Mouse (Mus musculus) neural tube, embryonic 11.5 days (tissue): ENCODE data around the gene Cotl1. TPM values are rescaled to one million over a fixed set of nuclear protein-coding genes. Genes with fewer than 3 reads are reported as not detected.
A peak's percentile ranks its signal among the peaks of the same experiment; 100 is the strongest.

Source experiments
- ATAC-seq: fragments of 200-750 bp; cut with Nextera tagmentation; 2 replicates; pipeline ENCODE4 v1.8.0; 2017; ENCODE audit warnings: moderate number of reproducible peaks, mild to moderate bottlenecking, moderate TSS enrichment, moderate library complexity; ENCODE audit not compliant: insufficient read depth, low FRiP score, low TSS enrichment
- DNase-seq: peaks from one replicate; pipeline ENCODE4 v3.0.0-alpha.2; 2015; ENCODE audit warnings: low spot score
- H3K27ac ChIP-seq: fragments of 300-500 bp; sonication (generic); 2 replicates; pipeline ENCODE4 v1.5.1; 2014; ENCODE audit warnings: low read depth, mild to moderate bottlenecking, low read length
- H3K27me3 ChIP-seq: fragments of 300-500 bp; sonication (generic); 2 replicates; pipeline ENCODE4 v1.6.1; 2014; ENCODE audit warnings: mild to moderate bottlenecking, low read length, mixed read lengths; ENCODE audit not compliant: control insufficient read depth, insufficient read depth
- H3K36me3 ChIP-seq: fragments of 300-500 bp; sonication (generic); 2 replicates; pipeline ENCODE4 v1.6.1; 2014; ENCODE audit warnings: mild to moderate bottlenecking, low read length, moderate library complexity, mixed read lengths; ENCODE audit not compliant: control insufficient read depth, insufficient read depth
- H3K4me1 ChIP-seq: fragments of 300-500 bp; sonication (generic); 2 replicates; pipeline ENCODE4 v1.6.1; 2014; ENCODE audit warnings: low read length, mixed read lengths; ENCODE audit not compliant: control insufficient read depth, insufficient read depth
- H3K4me2 ChIP-seq: fragments of 300-500 bp; sonication (generic); 2 replicates; pipeline ENCODE4 v1.6.1; 2014; ENCODE audit warnings: low read depth, mild to moderate bottlenecking, moderate library complexity
- H3K4me3 ChIP-seq: fragments of 300-500 bp; sonication (generic); 2 replicates; pipeline ENCODE4 v1.5.1; 2014; ENCODE audit warnings: low read depth, low read length
- H3K9ac ChIP-seq: fragments of 300-500 bp; sonication (generic); 2 replicates; pipeline ENCODE4 v1.6.1; 2014; ENCODE audit warnings: mild to moderate bottlenecking, low read length
- H3K9me3 ChIP-seq: fragments of 300-500 bp; sonication (generic); 2 replicates; pipeline ENCODE4 v1.6.1; 2016; ENCODE audit warnings: low read length; ENCODE audit not compliant: control insufficient read depth
- WGBS: fragments of 180-500 bp; shearing (Covaris S2); extraction: QIAGEN DNeasy Blood & Tissue Kit; methylation state at CpG from one replicate; pipeline ENCODE4 v1.1.7; 2014; 5-methylcytosine and 5-hydroxymethylcytosine counted together
- polyA plus RNA-seq: library from polyadenylated mRNA; unstranded; fragments of >200 nt; fragmentation: Nextera tagmentation; extraction: Ambion mirVana; gene quantifications from 2 replicates; pipeline ENCODE4 v1.2.1, GENCODE M21; 2014

Cotl1 gene
- polyA plus RNA-seq, result 574 and 631 TPM in 2 replicates

DNA sequence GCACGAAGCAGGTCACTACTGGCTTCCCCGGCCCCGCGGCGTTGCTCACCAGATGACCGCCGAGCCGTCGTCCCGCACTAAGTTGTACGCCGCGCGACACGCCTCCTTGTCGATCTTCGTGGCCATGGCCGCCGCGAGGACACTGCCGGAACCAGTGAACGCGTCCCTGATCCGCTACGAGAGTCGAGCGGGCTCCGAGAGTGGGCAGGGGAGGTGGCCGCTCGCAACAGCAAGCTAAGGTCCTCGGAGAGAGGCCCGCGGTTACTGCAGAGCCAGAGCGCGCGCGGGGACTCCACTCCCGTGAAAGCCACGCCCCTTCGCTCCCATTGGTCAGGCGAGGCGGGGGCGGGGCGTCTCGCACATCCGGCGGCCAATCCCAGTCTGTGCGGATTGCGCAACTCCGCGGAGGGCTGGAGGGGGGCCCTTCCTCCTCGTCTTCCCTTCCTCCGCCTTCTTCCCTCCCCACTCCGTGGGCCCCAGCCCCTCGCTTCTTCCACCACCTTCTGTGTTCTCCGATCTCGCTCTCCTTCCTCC, at the start of gene Cotl1:
Gene Cotl1 (minus strand): TSS at position 270 of the 534 bp plus-strand sequence.
- H3K9ac ChIP-seq, result peak within 1 kb of the TSS; percentile 79
- peaks cover 33% of the 10 kb centered on the region for H3K4me1 ChIP-seq
- H3K4me3 ChIP-seq, result peak within 1 kb of the TSS; percentile 64
- H3K36me3 ChIP-seq, result no peaks in the 10 kb centered on the region
- H3K4me2 ChIP-seq, result peak within 1 kb of the TSS; percentile 73
- peak within 1 kb of the TSS; percentile 76 for H3K27ac ChIP-seq
- no peaks in the 10 kb centered on the region for H3K27me3 ChIP-seq
- peak; percentile 97 for DNase-seq
- ATAC-seq, result peak; percentile 89
- no peaks in the 10 kb centered on the region for H3K9me3 ChIP-seq
- WGBS, result under 1% methylated on average over 56 of the region's 57 CpGs

DNA sequence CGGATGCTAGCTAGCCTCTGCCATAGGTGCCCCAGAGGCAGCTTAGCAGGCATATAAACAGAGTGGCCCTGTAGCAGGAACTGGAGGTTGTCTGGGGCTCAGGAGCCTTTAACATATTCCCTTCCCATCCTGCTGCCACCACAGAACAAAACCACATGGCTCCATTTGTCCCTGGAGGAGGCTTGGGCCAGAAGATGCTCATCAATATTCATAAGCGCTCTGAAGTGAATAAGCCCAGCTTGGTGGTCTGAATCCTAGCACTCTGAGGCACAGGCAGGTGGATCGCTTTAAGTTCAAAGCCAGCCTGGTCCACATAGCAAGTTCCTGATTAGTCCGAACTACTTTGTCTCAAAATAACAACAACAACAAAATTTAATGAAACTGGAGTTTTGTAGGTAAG, 47.7 kb upstream of the Cotl1 start:
- 0 out of 2 replicates have a peak, but pooled peaks cover 2% of the 10 kb centered on the region for H3K4me1 ChIP-seq
- H3K36me3 ChIP-seq, result no peaks in the 10 kb centered on the region
- H3K27ac ChIP-seq, result no peak overlapping the region
- no peaks in the 10 kb centered on the region for H3K9me3 ChIP-seq
- H3K4me3 ChIP-seq, result no peak overlapping the region
- no peak overlapping the region for H3K4me2 ChIP-seq
- 64% methylated on average over 4 of the region's 4 CpGs for WGBS
- ATAC-seq (peak; percentile 45; the same call in 1 of the 2 replicates), DNase-seq (no peak)
- no peaks in the 10 kb centered on the region for H3K27me3 ChIP-seq
- no peak overlapping the region for H3K9ac ChIP-seq

DNA sequence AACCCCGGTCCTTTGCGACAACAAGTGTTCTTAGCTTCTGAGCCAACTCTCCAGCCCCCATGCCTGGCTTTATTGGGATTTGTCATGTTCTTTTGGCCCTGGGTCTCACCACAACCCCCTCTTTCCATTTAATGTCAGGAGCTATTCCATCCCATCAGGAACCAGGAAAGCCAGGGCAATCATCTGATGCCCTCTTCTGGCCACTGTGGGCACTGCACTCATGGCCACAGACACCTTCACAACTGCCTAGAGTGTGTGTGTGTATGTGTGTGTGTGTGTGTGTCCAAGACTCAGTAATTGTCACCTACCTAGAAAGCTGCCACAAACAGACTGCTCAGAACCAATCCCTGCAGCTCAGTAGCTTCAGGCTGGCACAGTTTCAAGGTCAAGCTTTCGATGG, 46.8 kb upstream of the Cotl1 start:
- H3K4me1 ChIP-seq, result 0 out of 2 replicates have a peak, but pooled peaks cover 2% of the 10 kb centered on the region
- H3K36me3 ChIP-seq, result no peaks in the 10 kb centered on the region
- H3K27ac ChIP-seq, result no peak overlapping the region
- H3K4me2 ChIP-seq, result no peak overlapping the region
- H3K4me3 ChIP-seq, result no peak overlapping the region
- H3K9ac ChIP-seq, result no peak overlapping the region
- no peaks in the 10 kb centered on the region for H3K27me3 ChIP-seq
- H3K9me3 ChIP-seq, result no peaks in the 10 kb centered on the region
- DNase-seq (no peak), ATAC-seq (no peak)
- WGBS, result 97% methylated on average over 3 of the region's 3 CpGs

DNA sequence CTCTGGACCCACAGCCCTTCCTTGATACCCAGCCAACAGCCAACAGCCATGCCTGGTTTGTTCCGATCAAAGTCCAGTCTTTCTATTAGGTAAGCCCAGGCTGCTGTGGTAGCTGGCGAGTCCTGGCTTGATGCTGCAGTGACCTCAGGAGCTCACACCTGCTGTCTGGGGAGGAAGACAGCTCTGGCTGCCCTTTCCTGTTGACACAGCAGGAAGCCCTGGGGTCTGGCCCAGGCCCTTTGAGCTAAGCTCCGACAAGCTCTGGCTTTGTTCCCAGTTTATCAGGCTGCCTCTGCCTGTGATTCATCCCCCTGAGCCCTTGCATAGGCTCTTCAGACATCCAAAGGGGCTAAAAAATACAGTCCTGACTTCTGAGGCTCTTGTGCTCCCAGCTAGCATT, 45.3 kb upstream of the Cotl1 start:
- Histone ChIP-seq H3K4me2 (no peak overlapping the region), H3K4me1 (0 out of 2 replicates have a peak, but pooled peaks cover 2% of the 10 kb centered on the region), H3K27ac (no peak overlapping the region), H3K36me3 (no peaks in the 10 kb centered on the region), H3K27me3 (no peaks in the 10 kb centered on the region), H3K4me3 (no peak overlapping the region), H3K9ac (no peak overlapping the region), H3K9me3 (no peaks in the 10 kb centered on the region)
- DNase-seq, result no peak
- WGBS, result 38% methylated on average over 3 of the region's 3 CpGs
- no peak for ATAC-seq

DNA sequence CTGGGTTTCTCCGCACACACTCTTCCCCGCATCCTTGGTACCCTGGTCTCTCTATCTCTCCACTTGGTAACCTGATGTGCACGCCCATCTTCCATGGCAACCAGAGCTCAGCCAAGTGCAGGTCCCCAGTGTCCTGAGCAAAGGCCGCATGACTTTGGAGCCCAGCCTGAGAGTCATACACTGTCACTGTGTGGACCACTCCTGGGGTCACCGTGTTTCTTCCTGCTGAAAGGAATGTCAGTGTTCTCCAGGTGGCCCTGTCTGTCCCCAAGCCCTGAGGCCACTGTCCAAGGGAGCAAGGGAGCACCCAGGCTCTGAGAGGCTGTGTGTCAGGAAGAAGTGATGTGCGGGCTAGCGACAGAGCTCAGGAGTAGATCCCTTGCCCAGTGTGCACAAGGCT, 42.9 kb upstream of the Cotl1 start:
- WGBS, result 89% methylated on average over 7 of the region's 7 CpGs
- H3K36me3 ChIP-seq, result no peaks in the 10 kb centered on the region
- no peaks in the 10 kb centered on the region for H3K9me3 ChIP-seq
- H3K27ac ChIP-seq, result no peak overlapping the region
- DNase-seq (no peak), ATAC-seq (no peak)
- no peaks in the 10 kb centered on the region for H3K27me3 ChIP-seq
- 0 out of 2 replicates have a peak, but pooled peaks cover 2% of the 10 kb centered on the region for H3K4me1 ChIP-seq
- H3K4me2 ChIP-seq, result no peak overlapping the region
- no peak overlapping the region for H3K9ac ChIP-seq
- no peak overlapping the region for H3K4me3 ChIP-seq

DNA sequence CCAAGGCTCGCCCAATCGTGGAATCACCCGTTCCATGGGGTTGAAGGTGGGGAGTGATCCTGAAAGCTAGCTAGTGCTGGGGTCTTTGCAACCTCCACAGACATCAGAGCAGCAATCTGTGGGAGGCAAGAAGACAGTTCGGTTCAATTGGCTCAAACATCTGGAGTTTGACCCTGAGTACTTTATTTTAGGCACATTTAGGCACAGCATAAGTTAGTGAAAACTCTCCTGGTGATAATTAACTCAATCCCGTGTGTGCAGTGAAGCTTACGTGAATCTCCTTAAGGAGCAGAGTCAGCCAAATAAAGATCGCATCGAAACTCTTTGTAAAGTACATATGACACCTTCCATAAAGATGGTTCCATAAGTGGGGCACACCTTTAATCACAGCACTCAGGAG, 41.6 kb upstream of the Cotl1 start:
- Histone ChIP-seq H3K9ac (no peak overlapping the region), H3K9me3 (no peaks in the 10 kb centered on the region), H3K4me1 (0 out of 2 replicates have a peak, but pooled peaks cover 2% of the 10 kb centered on the region), H3K4me2 (no peak overlapping the region), H3K27ac (no peak overlapping the region), H3K27me3 (no peaks in the 10 kb centered on the region), H3K4me3 (no peak overlapping the region), H3K36me3 (0 out of 2 replicates have a peak, but pooled peaks cover 1% of the 10 kb centered on the region)
- DNase-seq (no peak), ATAC-seq (no peak)
- 77% methylated on average over 8 of the region's 8 CpGs for WGBS

DNA sequence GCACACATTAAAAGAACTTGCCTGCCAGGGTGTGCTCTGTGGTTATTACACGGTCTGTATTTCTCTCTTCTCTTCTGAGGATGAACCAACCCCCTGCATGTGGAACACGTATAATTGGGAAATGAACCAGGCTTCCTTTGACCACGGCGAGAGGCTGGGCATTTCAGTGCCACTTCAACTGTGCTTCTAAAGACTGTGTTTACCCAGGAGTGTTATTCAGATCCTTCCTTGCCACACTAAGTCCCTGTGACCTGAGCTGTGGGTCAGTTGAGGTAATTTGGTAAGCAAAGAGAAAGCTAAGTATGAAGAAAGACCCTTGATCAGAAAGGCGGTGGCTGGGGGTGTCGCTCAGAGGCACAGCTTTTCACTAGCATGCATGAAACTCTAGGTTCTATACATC, 41.0 kb upstream of the Cotl1 start:
- 83% methylated on average over 6 of the region's 6 CpGs for WGBS
- H3K27ac ChIP-seq, result no peak overlapping the region
- H3K9ac ChIP-seq, result no peak overlapping the region
- DNase-seq (no peak), ATAC-seq (no peak)
- no peak overlapping the region for H3K4me3 ChIP-seq
- no peaks in the 10 kb centered on the region for H3K9me3 ChIP-seq
- no peaks in the 10 kb centered on the region for H3K27me3 ChIP-seq
- no peak overlapping the region for H3K4me2 ChIP-seq
- H3K36me3 ChIP-seq, result 0 out of 2 replicates have a peak, but pooled peaks cover 3% of the 10 kb centered on the region
- 0 out of 2 replicates have a peak, but pooled peaks cover 2% of the 10 kb centered on the region for H3K4me1 ChIP-seq

DNA sequence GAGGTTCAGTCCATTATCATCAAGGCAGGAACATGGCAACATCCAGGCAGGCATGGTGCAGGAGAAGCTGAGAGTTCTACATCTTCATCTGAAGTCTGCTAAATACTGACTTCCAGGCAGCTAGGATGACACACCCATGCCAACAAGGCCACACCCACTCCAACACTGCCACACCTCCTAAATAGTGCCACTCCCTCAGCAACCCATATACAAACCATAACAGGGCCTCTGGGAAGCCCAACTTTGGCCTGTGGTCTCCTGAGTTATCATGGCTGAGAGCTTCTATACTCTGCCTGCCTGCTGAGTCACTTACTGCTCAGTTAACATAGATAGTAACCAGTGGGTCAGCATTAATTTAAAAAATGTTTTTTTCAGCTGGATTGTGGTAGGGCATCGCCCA, 32.8 kb upstream of the Cotl1 start:
- Histone ChIP-seq H3K9ac (no peak overlapping the region), H3K4me3 (no peak overlapping the region), H3K27ac (no peak overlapping the region), H3K27me3 (no peaks in the 10 kb centered on the region), H3K36me3 (peaks cover 18% of the 10 kb centered on the region), H3K9me3 (0 out of 2 replicates have a peak, but pooled peaks cover 3% of the 10 kb centered on the region), H3K4me1 (no peaks in the 10 kb centered on the region), H3K4me2 (no peak overlapping the region)
- no peak for ATAC-seq
- no peak for DNase-seq
- WGBS, result 96% methylated on average over 1 of the region's 1 CpGs

DNA sequence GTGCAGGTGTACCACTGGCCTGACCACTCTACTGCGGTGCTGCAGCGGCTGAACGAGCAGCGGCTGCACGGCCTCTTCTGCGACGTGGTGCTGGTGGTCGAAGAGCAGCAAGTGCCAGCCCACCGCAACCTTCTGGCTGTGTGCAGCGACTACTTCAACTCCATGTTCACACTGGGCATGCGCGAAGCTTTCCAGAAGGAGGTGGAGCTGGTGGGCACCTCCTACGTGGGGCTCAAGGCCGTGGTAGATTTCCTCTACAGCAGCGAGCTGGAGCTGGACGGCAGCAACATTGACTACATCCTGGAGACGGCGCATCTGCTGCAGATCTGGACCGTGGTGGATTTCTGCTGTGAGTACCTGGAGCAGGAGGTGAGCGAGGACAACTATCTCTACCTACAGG, 29.3 kb upstream of the Cotl1 start:
- Histone ChIP-seq H3K9ac (no peak overlapping the region), H3K9me3 (0 out of 2 replicates have a peak, but pooled peaks cover 3% of the 10 kb centered on the region), H3K4me3 (no peak overlapping the region), H3K27me3 (no peaks in the 10 kb centered on the region), H3K27ac (no peak overlapping the region), H3K4me1 (no peaks in the 10 kb centered on the region), H3K4me2 (no peak overlapping the region), H3K36me3 (peaks cover 15% of the 10 kb centered on the region)
- ATAC-seq (no peak), DNase-seq (no peak)
- 79% methylated on average over 20 of the region's 20 CpGs for WGBS
